Mouse (Mus musculus) layer of hippocampus, adult 8-10 months (tissue): ENCODE measurements at regions not wholly inside any gene's neighbourhood (a gene's known extent, or its start where the extent isn't known, plus 50 kb on each side); places are given as distances from the start of the nearest gene placed in this dataset.

Source experiments
- DNase-seq, 2 experiments: peaks; one replicate each; pipeline ENCODE4 v3.0.0; 2022; ENCODE audit warnings: low spot score in 2 of 2

GRCm38 (mm10) chr16:29790064-29790463 is 210.9 kb downstream of the Opa1 start:
- DNase-seq, result no peak

GRCm38 (mm10) chr16:29799250-29799649 is 220.1 kb downstream of the Opa1 start:
- no peak for DNase-seq

- no peak for DNase-seq
These were observed 220.8 kb downstream of the Opa1 start for GRCm38 (mm10) chr16:29799893-29800292.

GRCm38 (mm10) chr16:29800457-29800856 is 221.3 kb downstream of the Opa1 start:
- no peak for DNase-seq

- DNase-seq, result no peak
These were observed 223.0 kb downstream of the Opa1 start for GRCm38 (mm10) chr16:29802085-29802484.

GRCm38 (mm10) chr16:29802603-29803002 is 223.5 kb downstream of the Opa1 start:
- DNase-seq, result no peak

- no peak for DNase-seq
These were observed 228.7 kb downstream of the Opa1 start for GRCm38 (mm10) chr16:29807859-29808258.

GRCm38 (mm10) chr16:29808851-29809250 is 229.7 kb downstream of the Opa1 start:
- DNase-seq, result no peak

- DNase-seq, result peak in 1 of 2 experiments; percentile 58
These were observed 234.4 kb downstream of the Opa1 start for GRCm38 (mm10) chr16:29813411-29814038.

GRCm38 (mm10) chr16:29814039-29814438 is 234.9 kb downstream of the Opa1 start:
- peak; percentile 57 to 67 for DNase-seq

GRCm38 (mm10) chr16:29814655-29815054 is 235.5 kb downstream of the Opa1 start:
- no peak for DNase-seq

GRCm38 (mm10) chr16:29815200-29815599 is 236.1 kb downstream of the Opa1 start:
- peak; percentile 62 to 67 for DNase-seq

GRCm38 (mm10) chr16:29815632-29816337 is 236.7 kb downstream of the Opa1 start:
- DNase-seq, result no peak

GRCm38 (mm10) chr16:29816681-29817369 is 237.7 kb downstream of the Opa1 start:
- DNase-seq, result peak; percentile 83 to 86

GRCm38 (mm10) chr16:29818807-29819440 is 239.8 kb downstream of the Opa1 start:
- DNase-seq, result no peak

- no peak for DNase-seq
These were observed 241.6 kb downstream of the Opa1 start for GRCm38 (mm10) chr16:29820704-29821103.

GRCm38 (mm10) chr16:29822110-29822509 is 242.1 kb upstream of the Hes1 start:
- no peak for DNase-seq

- DNase-seq, result no peak
These were observed 241.3 kb upstream of the Hes1 start for GRCm38 (mm10) chr16:29822843-29823401.

- no peak for DNase-seq
These were observed 237.3 kb upstream of the Hes1 start for GRCm38 (mm10) chr16:29826927-29827326.

GRCm38 (mm10) chr16:29827776-29828175 is 236.4 kb upstream of the Hes1 start:
- no peak for DNase-seq

- DNase-seq, result no peak
These were observed 234.7 kb upstream of the Hes1 start for GRCm38 (mm10) chr16:29829457-29829856.

GRCm38 (mm10) chr16:29830101-29830500 is 234.1 kb upstream of the Hes1 start:
- peak in 1 of 2 experiments; percentile 46 for DNase-seq
